Mouse (Mus musculus) olfactory bulb, adult 2 months (tissue): Measurements from ENCODE around the gene Rhbdl3.

Experiments
- CTCF ChIP-seq: fragments of 200-500 bp; IDR thresholded peaks from 2 replicates; pipeline ENCODE4 v1.5.1; 2012; ENCODE audit warnings: low read depth, mild to moderate bottlenecking, low read length, moderate library complexity; ENCODE audit not compliant: insufficient read depth
- POLR2A ChIP-seq: fragments of 200-500 bp; IDR thresholded peaks from 2 replicates; pipeline ENCODE4 v1.6.1; 2012; ENCODE audit warnings: mild to moderate bottlenecking, low read depth, low read length, moderate library complexity; ENCODE audit not compliant: insufficient read depth

GRCm38 (mm10) chr11:80386790-80387189, 86.1 kb downstream of the Rhbdl3 start:
- TF ChIP-seq CTCF (no peak), POLR2A (no peak)
